Mouse (Mus musculus) brain, embryonic 14.5 days (tissue): ENCODE data around the gene Ddr2.

Source experiments
- CTCF ChIP-seq: fragments of 200-500 bp; IDR thresholded peaks from 2 replicates; pipeline ENCODE4 v1.5.1; 2012; ENCODE audit warnings: inconsistent platforms, mild to moderate bottlenecking, moderate library complexity, borderline replicate concordance; ENCODE audit not compliant: insufficient read depth, insufficient read length; ENCODE audit errors: extremely low read depth
- POLR2A ChIP-seq: fragments of 200-500 bp; IDR thresholded peaks from 2 replicates; pipeline ENCODE4 v1.6.1; 2012; ENCODE audit warnings: mild to moderate bottlenecking, inconsistent platforms, borderline replicate concordance; ENCODE audit not compliant: poor library complexity, insufficient read depth, insufficient read length, severe bottlenecking; ENCODE audit errors: extremely low read depth

- TF ChIP-seq CTCF, result no peak
- no peak for TF ChIP-seq POLR2A
These were observed 78.9 kb downstream of the Ddr2 start for GRCm38 (mm10) chr1:170031656-170032055.
